Mouse (Mus musculus) forebrain, embryonic 12.5 days (tissue): ENCODE measurements around the gene Rex1bd. TPM values are rescaled to one million over a fixed set of nuclear protein-coding genes. Genes with fewer than 3 reads are reported as not detected.

Experiments
- ATAC-seq: fragments of 200-750 bp; cut with Nextera tagmentation; 2 replicates; pipeline ENCODE4 v1.8.0; 2017; ENCODE audit warnings: moderate TSS enrichment; ENCODE audit not compliant: low FRiP score
- H3K27ac ChIP-seq: fragments of 300-500 bp; sonication (generic); 2 replicates; pipeline ENCODE4 v1.5.1; 2016; ENCODE audit warnings: mild to moderate bottlenecking
- H3K27me3 ChIP-seq: fragments of 300-500 bp; sonication (generic); 2 replicates; pipeline ENCODE4 v1.6.1; 2016; ENCODE audit warnings: mild to moderate bottlenecking
- H3K36me3 ChIP-seq: fragments of 300-500 bp; sonication (generic); replicated peaks from 2 replicates; pipeline ENCODE4 v1.6.1; 2016; ENCODE audit warnings: mild to moderate bottlenecking
- H3K4me1 ChIP-seq: fragments of 300-500 bp; sonication (generic); 2 replicates; pipeline ENCODE4 v1.6.1; 2016
- H3K4me2 ChIP-seq: fragments of 300-500 bp; sonication (generic); 2 replicates; pipeline ENCODE4 v1.6.1; 2016; ENCODE audit warnings: mild to moderate bottlenecking, moderate library complexity
- H3K4me3 ChIP-seq: fragments of 300-500 bp; sonication (generic); replicated peaks from 2 replicates; pipeline ENCODE4 v1.5.1; 2016; ENCODE audit warnings: mild to moderate bottlenecking
- H3K9ac ChIP-seq: fragments of 300-500 bp; sonication (generic); 2 replicates; pipeline ENCODE4 v1.6.1; 2016; ENCODE audit warnings: mild to moderate bottlenecking
- H3K9me3 ChIP-seq: fragments of 300-500 bp; sonication (generic); 2 replicates; pipeline ENCODE4 v1.6.1; 2016
- WGBS: fragments of 180-500 bp; shearing (Covaris S2); methylation state at CpG from one replicate; pipeline ENCODE4 v1.1.7; 2016; 5-methylcytosine and 5-hydroxymethylcytosine counted together
- polyA plus RNA-seq: library from polyadenylated mRNA; unstranded; fragments of >200 nt; fragmentation: Nextera tagmentation; extraction: Ambion mirVana; gene quantifications from 2 replicates; pipeline ENCODE4 v1.2.1, GENCODE M21; 2016

The Rex1bd gene
- polyA plus RNA-seq: 126 and 127 TPM in 2 replicates

DNA sequence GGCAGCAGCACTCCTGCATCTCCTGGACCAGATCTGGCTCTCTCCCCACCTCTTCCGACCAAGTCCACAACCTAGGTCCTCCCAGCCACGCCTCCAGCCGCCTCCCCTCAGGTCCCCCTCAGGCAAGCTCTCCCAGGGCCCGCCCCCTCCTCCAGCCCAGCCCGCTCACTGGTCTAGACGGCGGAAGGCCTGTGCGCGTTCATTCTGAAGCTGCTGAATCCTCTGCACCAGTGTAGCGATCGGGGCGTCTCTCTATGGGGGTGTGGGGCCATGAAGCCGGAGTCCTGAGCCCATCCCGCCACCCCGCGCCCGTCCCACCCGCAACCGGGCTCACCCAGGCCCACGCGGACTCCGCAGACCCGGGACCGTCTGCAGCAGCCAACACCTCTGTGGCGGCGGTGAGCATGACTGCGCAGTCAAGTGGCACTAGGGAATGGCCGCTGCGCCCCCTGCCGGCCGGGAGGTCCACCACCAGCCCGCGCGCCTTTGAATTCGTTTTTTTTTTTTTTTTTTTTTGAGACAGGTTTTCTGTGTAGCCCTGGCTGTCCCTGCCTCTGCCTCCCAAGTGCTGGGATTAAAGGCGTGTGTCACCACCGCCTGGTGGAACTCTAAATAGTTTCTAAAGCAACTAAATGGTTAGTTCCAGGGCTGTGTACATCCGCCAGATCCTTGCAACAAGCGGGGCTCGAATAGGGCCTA, at the start of gene Rex1bd:
Gene Rex1bd, minus strand, starts transcription at position 425 of the 699 bp plus-strand sequence.
- WGBS: 2% methylated on average over 40 of the region's 40 CpGs

DNA sequence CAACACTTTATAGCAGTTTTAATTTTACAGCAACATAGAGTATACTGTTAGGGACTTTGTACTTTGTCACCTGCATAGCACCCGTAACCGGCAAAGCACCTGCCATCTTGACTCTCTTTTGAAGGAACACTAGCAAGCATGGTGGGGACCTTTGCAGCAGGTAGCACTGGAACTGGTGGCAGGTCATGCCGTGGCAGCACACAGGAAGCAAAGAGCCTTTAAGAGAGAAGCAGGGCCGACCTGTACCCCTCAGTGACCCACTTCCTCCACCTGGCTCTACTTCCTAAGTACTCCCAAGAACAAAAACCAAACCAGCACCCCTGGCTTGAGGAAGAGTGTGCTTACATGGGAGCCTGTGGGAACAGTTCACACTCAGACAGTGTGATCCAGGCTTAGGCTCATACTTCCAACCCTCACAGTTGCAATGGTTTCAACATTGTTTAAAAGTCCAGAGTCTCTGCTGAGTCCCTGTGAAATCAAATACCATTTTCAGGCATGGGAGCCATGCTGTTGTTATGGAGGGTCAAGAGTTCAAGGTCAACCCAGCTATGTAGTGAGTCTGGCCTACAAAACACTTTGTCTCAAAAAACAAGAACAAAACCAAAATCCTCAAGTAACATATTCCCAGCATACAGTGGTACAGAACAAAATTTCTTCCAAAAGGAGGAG, 48.7 kb upstream of the Rex1bd start:
- Histone ChIP-seq H3K36me3 (no peaks in the 10 kb centered on the region), H3K9ac (no peak overlapping the region), H3K4me1 (0 out of 2 replicates have a peak, but pooled peaks cover 6% of the 10 kb centered on the region), H3K27ac (no peak overlapping the region), H3K4me2 (no peak overlapping the region), H3K9me3 (no peaks in the 10 kb centered on the region), H3K27me3 (no peaks in the 10 kb centered on the region), H3K4me3 (no peak overlapping the region)
- 97% methylated on average over 4 of the region's 4 CpGs for WGBS
- no peak for ATAC-seq

More for the DNA sequence above, at the start of gene Rex1bd:
- Histone ChIP-seq H3K4me3 (peak within 1 kb of the TSS; percentile 72), H3K27ac (peak within 1 kb of the TSS; percentile 91), H3K9ac (peak within 1 kb of the TSS; percentile 80), H3K27me3 (peaks cover 37% of the 10 kb centered on the region), H3K4me2 (peak within 1 kb of the TSS; percentile 88), H3K9me3 (no peaks in the 10 kb centered on the region), H3K36me3 (peaks cover 32% of the 10 kb centered on the region), H3K4me1 (peaks cover 52% of the 10 kb centered on the region)
- ATAC-seq: peak; percentile 89

GRCm38 (mm10) chr8:70553740-70554139, 47.2 kb upstream of the Rex1bd start:
- no peak overlapping the region for H3K27ac ChIP-seq
- 0 out of 2 replicates have a peak, but pooled peaks cover 4% of the 10 kb centered on the region for H3K4me1 ChIP-seq
- H3K36me3 ChIP-seq: no peaks in the 10 kb centered on the region
- no peaks in the 10 kb centered on the region for H3K27me3 ChIP-seq
- H3K4me3 ChIP-seq: no peak overlapping the region
- no peaks in the 10 kb centered on the region for H3K9me3 ChIP-seq
- H3K9ac ChIP-seq: no peak overlapping the region
- no peak for ATAC-seq
- no peak overlapping the region for H3K4me2 ChIP-seq

DNA sequence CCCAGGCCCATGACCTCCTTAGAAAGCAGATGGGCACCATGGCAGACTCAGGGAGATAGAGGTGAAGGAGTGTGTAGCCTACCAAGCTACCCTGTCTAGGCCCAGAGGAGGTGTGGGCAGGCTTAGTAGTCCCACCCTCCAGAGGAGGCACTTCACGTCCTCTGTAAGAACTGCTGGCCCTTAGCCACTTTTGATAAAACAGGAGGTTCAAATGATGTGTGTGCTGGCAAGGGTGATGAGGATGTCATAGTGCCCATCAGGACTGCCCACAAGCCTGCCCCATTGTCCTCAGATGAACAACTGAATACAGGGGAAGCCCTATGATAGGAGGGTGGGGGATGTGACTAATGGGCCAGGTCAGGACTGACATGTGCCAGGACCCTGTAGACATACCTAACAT, 46.3 kb upstream of the Rex1bd start:
- no peak for ATAC-seq
- 69% methylated on average over 1 of the region's 1 CpGs for WGBS
- no peak overlapping the region for H3K4me3 ChIP-seq
- no peaks in the 10 kb centered on the region for H3K36me3 ChIP-seq
- H3K4me1 ChIP-seq: 0 out of 2 replicates have a peak, but pooled peaks cover 4% of the 10 kb centered on the region
- no peak overlapping the region for H3K9ac ChIP-seq
- no peak overlapping the region for H3K4me2 ChIP-seq
- H3K27me3 ChIP-seq: no peaks in the 10 kb centered on the region
- H3K27ac ChIP-seq: no peak overlapping the region
- no peaks in the 10 kb centered on the region for H3K9me3 ChIP-seq

GRCm38 (mm10) chr8:70551558-70552161, 45.1 kb upstream of the Rex1bd start:
- Histone ChIP-seq H3K27me3 (no peaks in the 10 kb centered on the region), H3K36me3 (no peaks in the 10 kb centered on the region), H3K4me1 (0 out of 2 replicates have a peak, but pooled peaks cover 4% of the 10 kb centered on the region), H3K4me2 (no peak overlapping the region), H3K27ac (no peak overlapping the region), H3K4me3 (no peak overlapping the region), H3K9ac (no peak overlapping the region), H3K9me3 (no peaks in the 10 kb centered on the region)
- WGBS: 87% methylated on average over 3 of the region's 3 CpGs
- ATAC-seq: no peak

DNA sequence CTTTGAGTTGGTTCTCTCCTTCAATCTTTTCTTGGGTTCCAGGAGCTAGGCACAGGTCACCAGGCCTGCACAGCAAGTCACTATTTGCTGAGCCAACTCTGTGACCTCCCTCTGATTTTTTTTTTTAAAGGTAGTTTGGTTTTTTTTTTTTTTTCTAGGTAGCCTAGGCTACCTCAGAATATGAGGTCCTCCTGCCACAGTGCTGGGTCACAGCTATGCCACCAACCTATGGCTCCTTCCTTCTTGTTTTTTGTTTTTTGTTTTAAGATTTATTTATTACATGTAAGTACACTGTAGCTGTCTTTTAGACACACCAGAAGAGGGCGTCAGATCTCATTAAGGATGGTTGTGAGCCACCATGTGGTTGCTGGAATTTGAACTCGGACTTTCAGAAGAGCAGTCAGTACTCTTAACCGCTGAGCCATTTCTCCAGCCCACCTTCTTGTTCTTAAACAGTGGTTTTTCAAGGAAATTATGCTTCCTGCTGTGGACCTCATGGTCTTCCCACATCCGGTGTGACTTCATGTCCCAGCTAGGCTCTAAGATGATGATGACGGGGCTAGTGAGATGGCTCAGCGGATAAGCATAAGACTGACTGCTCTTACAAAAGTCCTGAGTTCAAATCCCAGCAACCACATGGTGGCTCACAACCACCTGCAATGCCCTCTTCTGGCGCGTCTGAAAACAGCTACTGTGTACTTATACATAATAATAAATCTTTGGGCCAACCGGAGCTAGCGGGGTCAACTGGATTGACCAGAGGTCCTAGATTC, 43.0 kb upstream of the Rex1bd start:
- Histone ChIP-seq H3K9ac (no peak overlapping the region), H3K4me2 (no peak overlapping the region), H3K4me3 (no peak overlapping the region), H3K4me1 (0 out of 2 replicates have a peak, but pooled peaks cover 4% of the 10 kb centered on the region), H3K27ac (no peak overlapping the region), H3K27me3 (no peaks in the 10 kb centered on the region), H3K36me3 (no peaks in the 10 kb centered on the region), H3K9me3 (no peaks in the 10 kb centered on the region)
- 94% methylated on average over 10 of the region's 10 CpGs for WGBS
- ATAC-seq: no peak

- H3K4me1 ChIP-seq: peaks cover 12% of the 10 kb centered on the region
- no peaks in the 10 kb centered on the region for H3K9me3 ChIP-seq
- no peak for ATAC-seq
- 94% methylated on average over 6 of the region's 6 CpGs for WGBS
- H3K4me2 ChIP-seq: no peak overlapping the region
- H3K27ac ChIP-seq: no peak overlapping the region
- no peaks in the 10 kb centered on the region for H3K36me3 ChIP-seq
- no peak overlapping the region for H3K9ac ChIP-seq
- H3K4me3 ChIP-seq: no peak overlapping the region
- H3K27me3 ChIP-seq: no peaks in the 10 kb centered on the region
Observed at GRCm38 (mm10) chr8:70547762-70548161, 41.2 kb upstream of the Rex1bd start.

DNA sequence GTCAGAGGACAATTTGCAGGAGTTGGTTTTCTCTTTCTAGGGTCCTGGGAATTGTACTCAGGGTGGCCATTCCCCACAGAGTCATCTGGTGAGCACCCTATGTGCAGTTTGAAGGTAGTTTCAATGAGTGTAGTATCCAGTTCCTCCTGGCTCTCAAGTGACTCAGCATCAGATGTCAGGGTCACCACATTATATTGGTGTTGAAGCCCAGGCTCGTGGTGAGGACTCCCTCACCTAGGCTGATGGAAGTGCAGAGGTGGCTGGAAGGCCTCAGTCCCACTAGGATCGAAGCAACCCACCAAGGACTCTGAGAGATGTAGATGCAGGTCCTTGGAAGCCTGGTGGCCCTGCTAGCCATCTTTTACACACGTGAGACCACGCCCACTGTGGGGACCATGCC, 39.9 kb upstream of the Rex1bd start:
- H3K4me3 ChIP-seq: no peak overlapping the region
- no peaks in the 10 kb centered on the region for H3K36me3 ChIP-seq
- WGBS: 89% methylated on average over 4 of the region's 4 CpGs
- H3K27ac ChIP-seq: no peak overlapping the region
- H3K27me3 ChIP-seq: no peaks in the 10 kb centered on the region
- no peak overlapping the region for H3K9ac ChIP-seq
- H3K4me2 ChIP-seq: no peak overlapping the region
- H3K4me1 ChIP-seq: peaks cover 17% of the 10 kb centered on the region
- ATAC-seq: no peak
- no peaks in the 10 kb centered on the region for H3K9me3 ChIP-seq

DNA sequence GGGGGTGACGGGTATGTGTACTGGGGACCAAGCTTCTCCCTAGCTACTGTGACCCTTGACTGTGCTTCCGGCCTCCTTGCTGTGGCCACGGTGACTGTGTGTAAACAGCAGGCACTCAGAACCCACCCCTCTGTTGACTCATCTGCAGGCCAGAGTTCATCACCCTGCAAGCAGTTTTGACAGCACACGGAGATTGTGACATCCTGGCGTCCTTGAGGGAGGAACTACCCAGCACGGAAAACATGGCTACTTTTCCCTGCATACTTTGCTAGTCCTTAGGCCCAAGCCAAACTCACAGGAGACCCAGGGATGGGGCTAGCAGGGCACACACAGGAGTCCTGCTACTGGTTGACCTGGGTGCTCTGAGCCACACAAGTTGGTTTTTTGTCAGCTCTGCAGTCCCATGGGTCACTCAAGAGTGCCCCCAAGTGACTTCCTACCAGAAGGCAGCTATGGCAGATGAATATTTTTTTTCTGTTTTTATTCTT, 37.7 kb upstream of the Rex1bd start:
- whole genome bisulfite sequencing: 81% methylated on average over 6 of the region's 6 CpGs
- Histone ChIP-seq H3K27ac (no peak overlapping the region), H3K9ac (no peak overlapping the region), H3K9me3 (no peaks in the 10 kb centered on the region), H3K4me2 (no peak overlapping the region), H3K4me3 (no peak overlapping the region), H3K27me3 (no peaks in the 10 kb centered on the region), H3K36me3 (no peaks in the 10 kb centered on the region), H3K4me1 (peaks cover 33% of the 10 kb centered on the region)
- ATAC-seq: no peak

DNA sequence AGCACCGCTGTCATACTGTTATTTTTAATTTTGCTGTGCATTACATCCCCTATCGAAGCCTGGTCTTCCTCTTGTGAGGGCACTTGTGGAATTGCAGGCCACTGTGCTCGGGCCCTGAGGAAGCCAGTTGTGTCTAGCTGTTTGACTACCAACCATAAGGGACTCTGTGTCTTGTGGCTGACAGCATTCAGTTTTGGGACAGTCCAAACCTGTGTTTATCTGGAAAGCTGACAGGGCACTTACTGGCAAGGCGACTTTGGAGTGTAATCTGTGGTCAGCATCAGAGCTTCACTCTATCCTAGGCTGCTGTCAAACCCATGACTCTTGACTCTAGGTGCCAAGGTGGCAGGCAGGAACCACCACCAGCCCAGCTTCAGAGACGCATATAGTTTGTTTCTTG, 34.5 kb upstream of the Rex1bd start:
- Histone ChIP-seq H3K27ac (no peak overlapping the region), H3K27me3 (no peaks in the 10 kb centered on the region), H3K4me2 (peak overlapping the region; percentile 93), H3K36me3 (peaks cover 12% of the 10 kb centered on the region), H3K4me1 (peaks cover 41% of the 10 kb centered on the region), H3K4me3 (no peak overlapping the region), H3K9me3 (no peaks in the 10 kb centered on the region), H3K9ac (peak overlapping the region; percentile 79; the same call in 1 of the 2 replicates)
- no peak for ATAC-seq
- 91% methylated on average over 5 of the region's 5 CpGs for WGBS

DNA sequence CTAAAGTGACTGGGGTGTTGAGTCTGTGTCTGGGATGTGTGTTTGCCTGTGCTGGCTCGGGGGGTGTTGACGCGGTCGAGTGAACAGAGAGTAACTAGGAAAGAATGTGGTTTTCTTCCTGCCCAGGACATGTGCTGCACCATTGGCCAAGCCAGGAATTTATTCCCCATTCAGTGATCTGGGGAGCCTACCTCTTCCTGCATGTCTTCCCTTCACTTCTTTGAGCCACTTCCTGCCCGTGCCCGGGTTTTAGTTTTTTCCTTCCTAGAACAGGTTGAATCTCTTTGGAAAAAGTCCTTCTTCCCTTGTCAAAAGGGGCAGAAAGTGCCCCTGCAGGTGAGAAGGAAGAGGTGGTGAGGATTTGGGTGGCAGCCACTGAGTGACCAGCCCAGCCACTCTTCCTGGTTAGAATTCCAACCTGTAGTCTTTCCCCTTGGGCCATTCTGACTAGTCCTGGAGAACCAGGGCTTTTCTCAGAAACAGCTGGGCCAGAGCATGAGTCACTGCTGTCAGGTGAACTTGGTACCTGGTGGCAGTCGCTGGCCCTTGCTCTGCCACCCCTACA, 34.0 kb upstream of the Rex1bd start:
- Histone ChIP-seq H3K36me3 (peaks cover 15% of the 10 kb centered on the region), H3K4me1 (peaks cover 41% of the 10 kb centered on the region), H3K4me3 (peak overlapping the region; percentile 82), H3K9ac (peak overlapping the region; percentile 79), H3K9me3 (no peaks in the 10 kb centered on the region), H3K27me3 (no peaks in the 10 kb centered on the region), H3K4me2 (peak overlapping the region; percentile 93), H3K27ac (no peak overlapping the region)
- 62% methylated on average over 7 of the region's 7 CpGs for whole genome bisulfite sequencing
- ATAC-seq: no peak
